Mouse (Mus musculus): ENCODE results near the gene Nsmce4a. TPM values are rescaled to one million over a fixed set of nuclear protein-coding genes. Genes with fewer than 3 reads are reported as not detected.
"Not testable (repeated sequence)": the region's sequence is repeated elsewhere in the genome, so short reads cannot be mapped to it uniquely, and the experiment has no call there.

The Nsmce4a gene
- polyA plus RNA-seq, 1 experiment = 72.1 TPM

GRCm38 (mm10) chr7:130533316-130534260 lies 39.3 kb downstream of the Nsmce4a start:
- peak; percentile 79 for DNase-seq
- TF ChIP-seq CTCF (IDR thresholded peaks at IDR 0.05; ENCODE audit: borderline replicate concordance, control insufficient read depth, extremely low read depth, insufficient read depth, low read length, poor library complexity) (peak; percentile 82; the same call in 1 of the 2 replicates), POLR2A (IDR thresholded peaks at IDR 0.05; ENCODE audit: control insufficient read depth, extremely low read depth, insufficient read depth, low read length, poor library complexity) (no peak; the same call in 1 of the 2 replicates)
- H3K4me1 ChIP-seq (replicated peaks; ENCODE audit: control insufficient read depth, insufficient read depth, low read length) = no peaks in the 10 kb centered on the region
- peaks cover 35% of the 10 kb centered on the region for H3K36me3 ChIP-seq (ENCODE audit: control insufficient read depth, insufficient read depth, low read length)
- H3K4me3 ChIP-seq (ENCODE audit: control insufficient read depth, insufficient read depth, low read length) = no peak overlapping the region
- 47% methylated on average over 25 of the region's 25 CpGs for whole genome bisulfite sequencing
- no peaks in the 10 kb centered on the region for H3K27me3 ChIP-seq (ENCODE audit: control insufficient read depth, insufficient read depth, low read length)
- H3K27ac ChIP-seq (ENCODE audit: control insufficient read depth, insufficient read depth, low read length) = no peak overlapping the region

- H3K36me3 ChIP-seq (ENCODE audit: control insufficient read depth, insufficient read depth, low read length) = peaks cover 19% of the 10 kb centered on the region
- 97% methylated on average over 15 of the region's 15 CpGs for WGBS
Observed at GRCm38 (mm10) chr7:130531138-130531537, 41.8 kb downstream of the Nsmce4a start.

GRCm38 (mm10) chr7:130527306-130527705 lies 45.6 kb downstream of the Nsmce4a start:
- TF ChIP-seq CTCF (IDR thresholded peaks at IDR 0.05; ENCODE audit: borderline replicate concordance, control insufficient read depth, extremely low read depth, insufficient read depth, low read length, poor library complexity) (no peak), POLR2A (IDR thresholded peaks at IDR 0.05; ENCODE audit: control insufficient read depth, extremely low read depth, insufficient read depth, low read length, poor library complexity) (no peak)
- WGBS = 93% methylated on average over 9 of the region's 9 CpGs
- no peak for DNase-seq
- H3K36me3 ChIP-seq (ENCODE audit: control insufficient read depth, insufficient read depth, low read length) = peaks cover 8% of the 10 kb centered on the region
- no peaks in the 10 kb centered on the region for H3K27me3 ChIP-seq (ENCODE audit: control insufficient read depth, insufficient read depth, low read length)
- no peaks in the 10 kb centered on the region for H3K4me1 ChIP-seq (replicated peaks; ENCODE audit: control insufficient read depth, insufficient read depth, low read length)
- H3K4me3 ChIP-seq (ENCODE audit: control insufficient read depth, insufficient read depth, low read length) = no peak overlapping the region
- no peak overlapping the region for H3K27ac ChIP-seq (ENCODE audit: control insufficient read depth, insufficient read depth, low read length)

More at GRCm38 (mm10) chr7:130531138-130531537, 41.8 kb downstream of the Nsmce4a start:
- not testable (repeated sequence) for H3K27me3 ChIP-seq (ENCODE audit: control insufficient read depth, insufficient read depth, low read length); H3K4me3 ChIP-seq (ENCODE audit: control insufficient read depth, insufficient read depth, low read length); DNase-seq; H3K27ac ChIP-seq (ENCODE audit: control insufficient read depth, insufficient read depth, low read length); H3K4me1 ChIP-seq (replicated peaks; ENCODE audit: control insufficient read depth, insufficient read depth, low read length)

GRCm38 (mm10) chr7:130523451-130523850 lies 49.5 kb downstream of the Nsmce4a start:
- no peak overlapping the region for H3K27ac ChIP-seq (ENCODE audit: control insufficient read depth, insufficient read depth, low read length)
- no peaks in the 10 kb centered on the region for H3K36me3 ChIP-seq (ENCODE audit: control insufficient read depth, insufficient read depth, low read length)
- H3K4me3 ChIP-seq (ENCODE audit: control insufficient read depth, insufficient read depth, low read length) = no peak overlapping the region
- TF ChIP-seq CTCF (IDR thresholded peaks at IDR 0.05; ENCODE audit: borderline replicate concordance, control insufficient read depth, extremely low read depth, insufficient read depth, low read length, poor library complexity) (no peak), POLR2A (IDR thresholded peaks at IDR 0.05; ENCODE audit: control insufficient read depth, extremely low read depth, insufficient read depth, low read length, poor library complexity) (no peak)
- no peaks in the 10 kb centered on the region for H3K27me3 ChIP-seq (ENCODE audit: control insufficient read depth, insufficient read depth, low read length)
- H3K4me1 ChIP-seq (replicated peaks; ENCODE audit: control insufficient read depth, insufficient read depth, low read length) = peaks cover 6% of the 10 kb centered on the region
- no peak for DNase-seq
- 94% methylated on average over 8 of the region's 8 CpGs for WGBS

- Histone ChIP-seq H3K27ac (ENCODE audit: control insufficient read depth, insufficient read depth, low read length) (no peak overlapping the region), H3K4me3 (ENCODE audit: control insufficient read depth, insufficient read depth, low read length) (no peak overlapping the region), H3K27me3 (ENCODE audit: control insufficient read depth, insufficient read depth, low read length) (no peaks in the 10 kb centered on the region), H3K4me1 (replicated peaks; ENCODE audit: control insufficient read depth, insufficient read depth, low read length) (peaks cover 6% of the 10 kb centered on the region), H3K36me3 (ENCODE audit: control insufficient read depth, insufficient read depth, low read length) (no peaks in the 10 kb centered on the region)
- 92% methylated on average over 14 of the region's 14 CpGs for WGBS
- no peak for DNase-seq
- TF ChIP-seq CTCF (IDR thresholded peaks at IDR 0.05; ENCODE audit: borderline replicate concordance, control insufficient read depth, extremely low read depth, insufficient read depth, low read length, poor library complexity) = no peak
- no peak for TF ChIP-seq POLR2A (IDR thresholded peaks at IDR 0.05; ENCODE audit: control insufficient read depth, extremely low read depth, insufficient read depth, low read length, poor library complexity)
Observed at GRCm38 (mm10) chr7:130520812-130521422, 52.0 kb downstream of the Nsmce4a start.

GRCm38 (mm10) chr7:130520049-130520425 lies 52.9 kb downstream of the Nsmce4a start, which contains the start of gene Ate1:
TSS of gene Ate1 (minus strand) at chr7:130520369.
- 27% methylated on average over 20 of the region's 20 CpGs for WGBS

More at GRCm38 (mm10) chr7:130520049-130520425, 52.9 kb downstream of the Nsmce4a start, which contains the start of gene Ate1:
- Histone ChIP-seq H3K4me1 (replicated peaks; ENCODE audit: control insufficient read depth, insufficient read depth, low read length) (peaks cover 6% of the 10 kb centered on the region), H3K27ac (ENCODE audit: control insufficient read depth, insufficient read depth, low read length) (no peak within 1 kb of the TSS), H3K27me3 (ENCODE audit: control insufficient read depth, insufficient read depth, low read length) (no peaks in the 10 kb centered on the region), H3K4me3 (ENCODE audit: control insufficient read depth, insufficient read depth, low read length) (peak within 1 kb of the TSS; percentile 83), H3K36me3 (ENCODE audit: control insufficient read depth, insufficient read depth, low read length) (no peaks in the 10 kb centered on the region)
- no peak for TF ChIP-seq POLR2A (IDR thresholded peaks at IDR 0.05; ENCODE audit: control insufficient read depth, extremely low read depth, insufficient read depth, low read length, poor library complexity)
- no peak for TF ChIP-seq CTCF (IDR thresholded peaks at IDR 0.05; ENCODE audit: borderline replicate concordance, control insufficient read depth, extremely low read depth, insufficient read depth, low read length, poor library complexity)
- DNase-seq = no peak
